Mouse (Mus musculus): Measurements from ENCODE around the gene Mcm8.

Mcm8 gene

DNA sequence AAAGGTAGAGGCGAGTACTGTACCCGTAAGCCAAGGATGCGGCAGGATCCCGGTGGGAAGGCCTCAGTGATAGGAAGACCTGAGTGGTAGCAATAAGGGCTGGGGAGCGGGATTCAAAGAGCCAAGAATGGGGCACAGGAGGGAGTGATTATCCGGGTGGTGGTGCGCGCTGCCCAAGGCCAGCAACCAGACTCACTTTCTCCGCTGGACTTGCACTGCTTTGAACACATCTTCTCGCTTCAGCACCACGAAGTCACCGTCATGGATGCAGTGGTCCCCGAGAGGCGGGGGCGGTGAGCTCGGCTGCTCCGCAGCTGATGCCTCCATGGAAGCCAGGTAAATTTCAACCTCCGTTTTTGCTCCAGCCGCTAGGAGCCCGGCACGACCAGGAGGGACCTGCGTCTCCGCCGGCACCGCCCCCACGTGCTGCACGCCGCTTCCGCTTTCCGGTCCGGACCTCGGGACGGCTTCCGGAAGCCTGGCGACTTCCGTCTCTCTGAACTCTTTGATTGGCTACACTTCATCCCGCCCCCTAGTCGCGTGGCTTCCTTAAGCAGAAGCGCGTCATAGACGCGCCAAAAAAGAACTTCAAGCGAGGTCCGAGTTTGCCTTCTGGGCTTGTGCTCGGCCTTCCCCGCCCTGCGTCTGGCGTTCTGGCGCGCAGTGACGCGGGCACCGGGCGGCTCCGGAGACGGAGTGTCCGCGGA, at the start of gene Mcm8, which contains the start of gene Trmt6:
Mcm8 (plus strand) TSS at position 534 of the 707 bp plus-strand sequence.
Trmt6 (minus strand) TSS at position 448 of the 707 bp plus-strand sequence.
- peak; percentile 90 for DNase-seq

DNA sequence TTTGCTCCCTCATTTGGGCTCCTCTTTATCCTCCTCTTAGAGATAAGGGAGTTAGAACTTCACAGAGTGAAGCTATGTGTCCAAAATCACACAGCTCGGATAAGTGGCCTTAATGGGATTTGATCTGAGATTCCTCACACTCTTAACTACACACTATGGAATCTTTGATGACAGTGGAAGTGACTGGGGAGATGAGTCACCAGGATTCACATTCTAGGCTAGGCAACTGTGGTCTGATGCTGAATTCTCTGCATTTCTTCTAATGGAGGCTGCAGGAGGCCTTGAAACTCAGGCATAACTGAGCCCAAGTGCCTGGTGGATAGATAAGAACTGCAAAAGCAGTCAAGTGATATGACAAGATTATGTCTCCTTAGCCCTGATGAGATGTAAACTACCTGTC, 45.1 kb upstream of the Mcm8 start:
- no peak for DNase-seq

DNA sequence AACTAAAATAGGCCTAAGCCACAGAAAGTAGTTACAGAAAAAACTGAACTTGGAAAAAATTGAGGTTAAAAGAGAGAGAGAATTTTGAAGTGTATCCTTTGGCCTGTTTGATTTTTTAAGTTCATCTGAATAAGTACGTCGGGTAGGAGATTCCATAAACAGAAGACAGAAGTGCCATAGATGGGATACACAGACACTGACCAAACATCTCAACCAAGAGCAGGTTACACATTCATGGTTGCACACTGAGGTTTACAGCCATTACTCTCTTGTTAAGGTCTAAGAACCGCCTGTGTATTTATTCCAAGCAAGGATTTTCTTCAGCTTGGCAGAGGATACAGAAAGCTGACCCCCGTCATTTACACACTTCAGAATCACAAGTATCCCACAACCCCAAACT, 35.0 kb upstream of the Mcm8 start, which contains the start of gene Chgb:
Chgb (plus strand) TSS at position 301 of the 400 bp plus-strand sequence.
- no peak for DNase-seq

DNA sequence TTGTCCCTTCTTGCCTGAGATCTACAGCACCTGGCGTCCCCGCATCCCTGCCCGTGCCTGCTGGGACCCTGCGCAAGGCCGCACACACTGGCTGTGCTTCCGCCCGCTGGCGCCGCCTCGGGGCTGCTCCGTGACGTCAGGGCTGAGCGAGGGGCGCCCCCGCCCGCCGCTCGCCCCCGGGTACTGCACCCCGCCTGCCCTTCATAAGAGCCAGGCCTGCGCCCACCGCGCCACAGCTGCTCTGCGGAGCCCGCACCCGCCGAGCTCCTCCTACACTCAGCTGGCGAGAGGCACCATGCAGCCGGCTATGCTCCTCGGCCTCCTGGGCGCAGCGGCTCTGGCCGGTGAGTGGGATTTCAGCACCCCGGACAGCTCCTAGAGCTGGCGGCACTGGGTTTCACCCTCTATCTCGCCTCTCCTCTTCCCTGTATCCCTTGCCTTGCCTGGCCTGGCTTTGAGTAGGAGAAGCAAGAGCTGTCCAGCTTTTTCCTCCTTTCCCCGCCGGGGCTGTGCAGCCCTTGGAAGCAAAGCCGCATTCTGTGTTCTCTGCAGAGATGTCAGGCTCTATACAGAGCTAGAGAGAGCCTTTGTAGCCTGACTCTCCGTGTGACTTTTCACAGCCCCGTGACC, 34.4 kb upstream of the Mcm8 start:
- peak; percentile 89 for DNase-seq

DNA sequence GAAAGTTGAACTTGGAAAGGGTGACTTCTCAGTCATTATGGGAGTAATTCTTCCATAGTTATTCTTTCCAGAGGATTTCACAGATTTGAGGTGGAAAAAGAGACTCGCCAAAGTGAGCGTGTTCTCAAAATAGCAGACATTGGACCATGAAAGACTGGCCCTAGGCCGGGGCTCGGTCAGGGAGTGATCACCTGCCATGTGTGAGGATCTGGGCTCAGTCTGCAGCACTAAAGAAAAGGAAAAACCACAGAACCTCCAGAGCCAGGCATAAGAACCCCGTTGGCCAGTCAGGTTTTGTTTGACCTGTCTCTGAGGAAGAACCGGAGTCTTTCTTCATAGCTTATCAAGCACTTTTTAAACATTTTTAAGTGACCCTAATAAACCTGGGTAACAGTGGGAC, 31.9 kb upstream of the Mcm8 start:
- DNase-seq = peak; percentile 86

DNA sequence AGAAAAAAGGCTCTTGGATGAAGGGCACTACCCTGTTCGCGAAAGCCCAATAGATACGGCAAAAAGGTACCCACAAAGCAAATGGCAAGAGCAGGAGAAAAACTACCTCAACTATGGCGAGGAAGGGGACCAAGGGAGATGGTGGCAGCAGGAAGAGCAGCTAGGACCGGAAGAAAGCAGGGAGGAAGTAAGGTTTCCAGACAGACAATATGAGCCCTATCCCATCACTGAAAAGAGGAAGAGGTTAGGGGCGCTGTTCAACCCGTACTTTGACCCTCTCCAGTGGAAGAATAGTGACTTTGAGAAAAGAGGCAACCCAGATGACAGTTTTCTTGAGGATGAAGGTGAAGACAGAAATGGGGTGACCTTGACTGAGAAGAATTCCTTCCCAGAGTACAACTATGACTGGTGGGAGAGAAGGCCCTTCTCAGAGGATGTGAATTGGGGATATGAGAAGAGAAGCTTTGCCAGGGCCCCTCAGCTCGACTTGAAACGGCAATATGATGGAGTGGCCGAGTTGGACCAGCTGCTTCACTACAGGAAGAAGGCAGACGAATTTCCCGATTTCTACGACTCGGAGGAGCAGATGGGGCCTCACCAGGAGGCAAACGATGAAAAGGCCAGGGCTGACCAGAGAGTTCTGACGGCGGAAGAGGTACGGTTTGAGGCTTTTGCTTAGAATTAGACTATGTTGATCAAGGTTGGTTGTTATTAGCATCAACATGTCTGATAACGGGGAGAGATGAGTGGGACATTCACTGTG, 22.3 kb upstream of the Mcm8 start:
- DNase-seq = peak; percentile 89

DNA sequence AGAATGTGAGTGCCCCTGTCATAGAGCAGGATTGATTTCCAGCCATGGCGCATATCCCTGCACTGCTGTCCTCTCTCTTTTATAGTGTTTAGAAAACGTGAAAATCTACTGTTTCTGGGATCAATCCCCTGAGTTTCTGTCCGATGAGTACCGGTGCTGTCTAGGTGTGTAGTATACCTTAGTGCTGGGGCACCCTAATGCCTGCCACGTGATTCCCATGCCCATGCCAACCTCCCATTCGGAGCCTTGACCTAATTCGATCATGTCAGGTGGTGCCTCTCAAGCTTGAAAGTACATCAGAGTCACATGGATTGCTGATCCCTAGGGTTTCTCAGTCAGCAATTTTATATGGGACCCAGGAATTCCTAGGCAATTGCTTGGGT, 21.7 kb upstream of the Mcm8 start:
- peak; percentile 65 for DNase-seq

DNA sequence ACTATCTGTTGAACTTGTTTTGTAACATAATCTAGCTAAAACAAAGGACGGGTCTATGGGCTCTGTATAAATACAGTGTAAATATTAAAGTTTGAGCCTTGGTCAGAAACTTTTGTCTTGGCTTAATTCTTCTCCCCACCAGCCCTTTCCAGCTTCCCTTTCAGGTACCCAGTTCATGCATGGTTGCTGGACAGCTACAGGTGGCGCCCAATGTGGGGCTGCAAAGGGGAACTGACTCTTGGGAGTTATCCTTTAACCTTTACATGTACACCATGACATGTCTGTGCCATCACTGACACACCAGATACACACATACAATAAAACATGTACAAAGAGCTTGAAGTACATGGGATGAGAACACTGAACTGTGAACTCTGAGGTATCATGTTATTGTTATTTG, 13.0 kb upstream of the Mcm8 start:
- no peak for DNase-seq

DNA sequence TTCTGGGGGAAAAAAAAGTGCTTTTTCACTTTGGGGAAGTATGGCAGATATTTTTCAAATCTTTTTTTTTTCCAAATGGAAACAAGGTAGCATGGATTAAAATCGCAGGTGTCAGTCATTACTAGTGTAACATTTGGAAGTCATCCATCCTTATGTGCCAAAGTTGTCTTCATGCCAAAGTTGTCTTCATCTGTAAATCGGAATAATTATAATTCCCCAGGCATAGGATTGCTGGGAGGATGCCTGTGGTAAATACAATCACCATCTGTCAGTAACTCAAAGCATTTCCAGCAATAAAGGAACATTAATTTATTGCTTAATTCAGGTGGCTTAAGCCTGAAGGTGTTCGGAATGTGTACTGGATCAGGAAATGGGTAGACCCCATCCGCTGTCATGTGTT, 25.1 kb downstream of the Mcm8 start:
- DNase-seq = peak; percentile 68

DNA sequence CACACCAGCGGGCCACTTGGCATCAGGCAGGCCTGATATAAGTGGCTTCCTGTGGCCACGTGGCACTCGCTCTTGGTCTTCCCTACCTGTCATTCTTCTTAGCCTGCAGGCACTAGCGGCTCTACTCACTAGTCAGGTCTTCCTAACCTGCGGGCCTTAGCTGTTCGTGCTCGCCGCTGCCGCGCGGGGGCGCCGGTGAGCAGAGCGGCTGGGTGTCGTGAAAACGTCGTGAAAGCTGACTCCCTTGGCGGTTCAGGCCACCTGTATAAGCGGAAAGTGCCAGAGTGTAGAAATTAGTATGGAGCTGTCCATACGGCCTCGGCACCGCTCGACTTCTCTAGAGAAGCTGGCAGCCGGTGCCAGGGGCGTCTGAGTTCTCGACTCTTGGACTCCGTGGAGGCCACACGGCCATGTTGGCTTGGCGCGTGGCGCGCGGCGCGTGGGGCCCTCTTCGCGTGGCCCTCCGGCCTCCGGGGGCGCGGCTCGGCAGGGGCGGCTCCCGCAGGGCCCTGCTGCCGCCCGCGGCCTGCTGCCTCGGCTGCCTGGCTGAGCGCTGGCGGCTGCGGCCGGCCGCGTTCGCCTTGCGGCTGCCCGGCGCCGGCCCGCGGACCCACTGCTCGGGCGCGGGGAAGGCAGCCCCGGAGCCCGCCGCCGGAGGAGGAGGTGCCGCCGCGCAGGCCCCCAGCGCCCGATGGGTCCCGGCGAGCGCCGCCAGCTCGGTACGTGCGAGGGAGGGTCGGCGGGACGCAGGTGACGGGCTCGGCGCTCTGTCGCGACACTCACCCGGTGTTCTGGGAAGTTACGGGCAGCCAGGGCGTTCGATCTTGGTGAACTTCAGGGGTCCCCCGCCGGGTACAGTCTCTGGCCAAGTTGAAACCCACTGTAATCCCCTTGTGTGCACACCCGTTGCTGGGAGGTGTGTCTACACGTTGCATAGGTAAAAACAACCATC, 30.7 kb downstream of the Mcm8 start, which contains the start of gene Crls1:
Crls1 (plus strand) TSS at position 260 of the 952 bp plus-strand sequence.
- peak; percentile 98 for DNase-seq

DNA sequence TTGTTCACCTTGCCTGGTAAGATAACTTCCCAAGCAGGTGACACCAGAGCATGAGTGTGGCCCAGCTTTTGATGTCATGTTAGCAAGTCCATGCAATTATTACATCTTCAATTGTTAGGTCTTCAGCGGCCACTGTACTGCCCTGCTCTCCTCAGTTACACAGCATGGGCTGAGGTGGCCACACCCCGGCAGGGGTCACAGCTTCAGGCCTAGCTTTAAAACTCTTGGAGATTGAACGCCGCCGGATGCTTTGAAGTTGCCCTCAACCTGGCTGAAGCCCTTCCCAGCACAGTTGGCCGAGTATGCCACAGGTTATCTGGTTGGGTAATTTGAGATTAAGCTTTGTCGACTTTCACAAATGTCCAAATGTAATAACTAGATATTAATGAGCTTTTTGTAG, 31.6 kb downstream of the Mcm8 start:
- DNase-seq = peak; percentile 18

DNA sequence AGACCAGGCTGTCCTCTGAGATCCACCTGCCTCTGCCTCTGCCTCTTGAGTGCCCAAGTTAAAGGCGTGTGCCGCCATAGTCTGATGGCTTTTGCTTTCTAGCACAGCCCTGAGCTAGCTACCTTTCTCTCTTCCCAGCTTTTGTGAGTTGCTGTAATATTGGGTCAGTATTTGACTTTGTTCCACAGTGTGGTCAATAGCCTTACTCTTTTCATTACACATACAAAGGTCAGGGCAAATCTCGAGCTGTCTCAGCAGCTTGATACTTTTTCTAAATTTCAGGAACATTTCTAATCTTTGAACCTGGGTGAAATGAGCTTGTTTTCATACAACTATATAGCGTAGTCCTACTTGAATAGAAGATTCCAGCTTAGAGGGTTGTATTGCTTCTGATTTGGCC, 32.4 kb downstream of the Mcm8 start:
- DNase-seq = no peak

DNA sequence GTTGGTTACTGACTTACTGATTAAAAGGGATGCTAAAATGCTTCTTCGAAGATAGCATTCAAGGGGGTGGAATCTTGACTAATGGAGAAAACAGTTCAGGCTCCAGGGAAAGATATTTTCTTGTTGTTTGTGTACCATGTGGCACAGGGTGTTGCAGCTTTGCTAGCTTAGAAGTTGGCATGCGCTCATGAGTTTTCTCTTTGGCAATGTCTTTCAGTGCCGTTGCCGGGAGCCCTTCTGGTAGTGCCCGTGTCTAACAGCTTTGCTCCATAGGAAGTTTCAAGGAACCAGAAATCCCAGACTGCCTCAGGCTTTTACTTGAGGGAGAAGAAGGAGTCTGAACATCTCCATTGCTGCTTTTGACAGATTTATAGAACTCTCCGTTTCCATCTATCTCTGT, 33.2 kb downstream of the Mcm8 start:
- no peak for DNase-seq

DNA sequence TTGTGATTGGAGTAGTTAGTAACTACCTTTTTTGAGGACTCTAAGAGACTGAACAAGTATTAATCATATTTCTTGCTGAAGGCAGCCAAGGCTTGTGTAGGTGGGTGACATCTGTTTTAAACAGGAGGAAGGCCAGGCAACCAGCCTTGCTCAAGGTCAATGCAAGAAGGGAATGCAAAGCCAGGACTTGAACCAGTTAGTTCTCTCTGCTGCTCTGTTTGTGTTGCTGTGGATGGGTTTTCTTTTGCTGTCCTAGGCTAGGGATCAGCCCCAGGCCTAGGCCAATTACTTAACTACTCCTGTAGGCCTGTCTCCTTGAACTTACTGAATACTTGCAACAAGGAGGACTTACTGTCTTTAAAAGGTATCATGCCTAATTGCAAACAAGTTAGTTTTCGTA, 37.1 kb downstream of the Mcm8 start:
- DNase-seq = no peak

DNA sequence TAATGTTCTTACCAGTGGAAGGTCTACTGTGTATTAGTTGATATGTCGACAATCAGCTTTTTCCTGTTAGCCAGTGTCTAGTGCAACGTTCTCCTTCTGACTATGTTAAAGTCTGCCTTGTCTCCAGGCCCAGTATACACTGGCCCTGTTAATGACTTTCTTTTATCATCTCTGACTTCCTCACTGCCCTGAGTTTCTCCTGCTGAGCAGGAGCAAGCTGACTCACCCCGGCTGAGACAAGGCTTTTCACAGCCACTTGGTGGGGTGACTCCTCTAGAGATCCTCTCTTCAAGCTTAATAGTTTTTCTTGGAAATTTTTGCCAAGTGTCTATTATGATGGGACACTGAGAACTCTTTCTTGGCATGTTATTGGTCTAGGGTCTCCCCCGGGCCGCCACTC, 40.4 kb downstream of the Mcm8 start:
- no peak for DNase-seq

DNA sequence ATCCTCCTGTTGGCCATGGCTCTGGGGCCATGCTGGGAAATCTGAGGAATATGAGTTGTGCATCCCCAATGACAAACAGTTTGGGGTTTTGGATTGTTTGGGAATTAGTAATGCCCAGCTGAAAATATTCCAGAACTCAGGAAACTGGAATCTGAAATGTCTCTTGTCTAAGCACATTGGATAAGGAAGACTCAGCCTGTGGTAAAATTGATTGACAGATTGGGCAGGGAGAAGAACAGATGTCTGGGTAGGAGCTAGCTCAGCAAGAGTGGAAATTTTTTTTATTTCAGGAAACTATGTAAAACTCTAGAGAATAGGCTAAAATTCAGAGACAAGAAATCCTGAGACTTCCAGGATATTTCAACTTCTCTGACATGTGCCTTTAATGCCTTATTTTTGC, 44.5 kb downstream of the Mcm8 start:
- DNase-seq = no peak

DNA sequence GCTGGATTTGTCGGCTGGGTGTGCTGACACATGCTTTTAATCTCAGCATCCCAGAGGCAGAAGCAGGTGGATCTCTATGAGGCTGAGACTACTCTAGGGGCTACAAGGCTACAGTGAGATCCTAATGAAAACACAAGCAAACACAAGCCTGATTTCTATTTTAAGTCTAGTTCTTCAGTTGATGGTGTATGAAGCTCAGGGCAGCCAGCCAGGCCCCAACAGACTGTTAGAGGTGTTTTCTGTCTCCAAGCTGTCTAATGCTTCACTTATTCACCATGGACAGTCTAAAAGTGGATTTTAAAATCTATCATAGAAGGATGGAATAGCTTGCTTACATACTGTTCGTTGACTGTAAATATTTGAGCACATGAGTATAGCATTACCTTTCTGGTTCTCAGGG, 45.5 kb downstream of the Mcm8 start:
- DNase-seq = no peak

DNA sequence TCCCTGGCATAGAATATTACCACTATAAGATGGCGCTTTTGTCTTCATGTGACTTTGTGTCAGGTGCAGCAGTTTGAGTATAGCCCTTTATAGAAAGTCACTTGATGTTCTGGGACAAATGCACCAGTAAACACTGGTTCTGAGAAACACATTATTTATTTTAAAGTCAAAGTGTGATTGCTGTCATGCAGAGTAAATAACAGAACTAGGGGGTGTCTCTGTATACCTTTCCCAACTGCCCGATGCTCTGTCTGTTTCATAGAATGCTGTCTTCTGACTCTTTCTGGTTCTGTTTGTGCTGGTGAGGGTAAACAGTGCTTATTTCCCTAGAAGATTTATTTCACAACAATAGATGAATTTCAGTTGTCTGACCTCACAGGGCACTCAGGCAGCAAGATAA, 47.4 kb downstream of the Mcm8 start:
- DNase-seq = no peak

DNA sequence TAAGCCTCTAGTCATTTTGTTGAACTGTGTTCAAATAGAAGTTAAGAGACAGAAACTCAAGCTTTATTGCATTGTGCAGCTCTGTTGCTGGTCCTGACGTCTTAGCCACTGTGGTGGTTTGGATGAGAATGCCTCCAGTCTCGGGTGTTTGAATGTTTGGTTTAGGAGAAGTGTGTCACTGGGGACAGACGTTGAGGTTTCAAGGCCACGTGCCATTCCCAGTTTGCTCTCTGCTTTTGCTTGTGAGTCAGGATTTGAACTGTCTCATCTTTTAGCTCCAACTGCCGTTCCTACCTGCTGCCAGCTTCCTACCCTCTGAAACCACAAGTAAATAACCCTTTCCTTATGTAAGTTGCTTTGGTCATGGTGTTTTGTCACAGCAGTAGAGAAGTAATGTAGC, 51.6 kb downstream of the Mcm8 start:
- no peak for DNase-seq

DNA sequence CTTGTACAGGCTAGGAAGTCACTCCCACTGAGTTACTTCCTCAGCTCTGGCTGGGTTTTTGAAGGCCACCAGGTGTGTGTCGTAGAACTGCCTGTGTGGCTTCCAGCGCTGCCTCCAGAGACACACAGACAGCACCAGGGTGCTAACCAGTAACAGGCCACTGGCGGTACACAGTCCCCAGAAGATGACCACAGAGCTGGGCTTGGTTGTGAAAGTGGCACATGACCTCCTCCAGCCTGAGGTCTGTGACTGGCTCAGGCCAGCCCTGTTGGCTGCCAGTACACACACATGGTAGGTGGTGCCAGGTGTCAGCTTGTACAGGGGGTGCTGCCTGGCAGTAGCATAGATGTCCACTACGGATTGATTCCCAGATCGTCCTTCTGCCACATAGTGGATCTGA, 53.7 kb downstream of the Mcm8 start:
- DNase-seq = no peak

DNA sequence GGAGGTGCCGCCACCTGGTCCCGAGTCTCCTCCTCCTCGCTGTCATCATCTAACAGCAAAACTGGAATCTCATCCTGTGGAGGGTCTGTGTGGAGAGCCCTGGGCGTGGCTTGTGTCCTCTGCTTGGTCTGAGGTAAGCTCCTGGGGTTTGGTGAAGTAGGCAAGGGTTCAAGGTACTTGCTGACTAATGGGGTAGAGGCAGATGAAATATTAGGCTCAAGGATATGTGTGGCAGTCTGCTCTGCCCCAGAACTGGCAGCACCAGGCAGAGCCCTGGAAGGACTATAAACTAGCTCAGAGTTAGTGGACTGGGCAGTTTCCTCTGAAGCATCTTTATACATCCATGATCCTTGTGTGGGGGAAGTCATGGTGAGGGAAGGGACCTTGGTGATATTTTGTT, 54.3 kb downstream of the Mcm8 start:
- no peak for DNase-seq

DNA sequence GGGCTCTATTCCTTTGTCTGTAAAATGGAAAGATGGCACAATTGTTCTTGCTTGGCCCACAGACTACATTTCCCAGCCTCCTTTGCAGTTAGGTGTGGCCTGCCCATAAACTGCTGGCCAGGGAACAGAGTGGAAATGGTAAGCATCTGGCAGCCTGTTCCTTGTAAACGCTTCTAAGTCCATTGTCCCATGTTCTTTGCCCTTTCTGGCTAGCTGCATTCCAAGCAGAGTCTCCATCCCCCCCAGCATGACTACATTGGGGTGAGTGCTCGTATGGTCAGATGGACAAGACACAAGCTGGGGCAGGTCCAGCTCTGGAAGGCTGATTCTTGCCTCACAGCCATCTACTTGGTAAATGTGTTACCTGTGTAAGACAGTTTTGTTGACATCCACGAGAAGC, 55.7 kb downstream of the Mcm8 start:
- no peak for DNase-seq

All from cerebellum, adult 9-10 months (tissue).